Mouse (Mus musculus): ENCODE data around the gene Akna.

Akna gene

GRCm38 (mm10) chr4:63409908-63410582, 6.9 kb upstream of the Akna start:
- peak; percentile 49 to 77 for DNase-seq (ENCODE audit: low spot score in 2 of 2)

- peak; percentile 45 to 49 for DNase-seq (ENCODE audit: low spot score in 2 of 2)
Measured at GRCm38 (mm10) chr4:63409317-63409907, 6.3 kb upstream of the Akna start.

- peak; percentile 68 to 81 for DNase-seq (ENCODE audit: low spot score in 2 of 2)
Measured at GRCm38 (mm10) chr4:63408649-63409048, 5.5 kb upstream of the Akna start.

- DNase-seq (ENCODE audit: low spot score in 2 of 2) = peak in 1 of 2 experiments; percentile 33
Measured at GRCm38 (mm10) chr4:63408247-63408646, 5.1 kb upstream of the Akna start.

GRCm38 (mm10) chr4:63405683-63406082, 2.5 kb upstream of the Akna start:
- DNase-seq (ENCODE audit: low spot score in 2 of 2) = no peak

GRCm38 (mm10) chr4:63405051-63405450, 1.9 kb upstream of the Akna start:
- DNase-seq (ENCODE audit: low spot score in 2 of 2) = peak; percentile 51 to 77

GRCm38 (mm10) chr4:63404205-63404604, 1.1 kb upstream of the Akna start:
- peak; percentile 45 to 70 for DNase-seq (ENCODE audit: low spot score in 2 of 2)

GRCm38 (mm10) chr4:63402558-63402957, 596 bp downstream of the Akna start:
- DNase-seq (ENCODE audit: low spot score in 2 of 2) = peak in 1 of 2 experiments; percentile 47

GRCm38 (mm10) chr4:63402056-63402455, 1.1 kb downstream of the Akna start:
- no peak for DNase-seq (ENCODE audit: low spot score in 2 of 2)

GRCm38 (mm10) chr4:63401620-63402019, 1.5 kb downstream of the Akna start:
- no peak for DNase-seq (ENCODE audit: low spot score in 2 of 2)

- peak in 1 of 2 experiments; percentile 60 for DNase-seq (ENCODE audit: low spot score in 2 of 2)
Measured at GRCm38 (mm10) chr4:63400541-63401306, 2.4 kb downstream of the Akna start.

GRCm38 (mm10) chr4:63399691-63400270, 3.4 kb downstream of the Akna start:
- no peak for DNase-seq (ENCODE audit: low spot score in 2 of 2)

GRCm38 (mm10) chr4:63398854-63399609, 4.1 kb downstream of the Akna start:
- DNase-seq (ENCODE audit: low spot score in 2 of 2) = peak in 1 of 2 experiments; percentile 71

GRCm38 (mm10) chr4:63397981-63398537, 5.1 kb downstream of the Akna start:
- DNase-seq (ENCODE audit: low spot score in 2 of 2) = no peak

GRCm38 (mm10) chr4:63391322-63391721, 11.8 kb downstream of the Akna start:
- DNase-seq (ENCODE audit: low spot score in 2 of 2) = peak in 1 of 2 experiments; percentile 47

GRCm38 (mm10) chr4:63389887-63390528, 13.1 kb downstream of the Akna start:
- DNase-seq (ENCODE audit: low spot score in 2 of 2) = peak in 1 of 2 experiments; percentile 25

- DNase-seq (ENCODE audit: low spot score in 2 of 2) = peak; percentile 39 to 42
Measured at GRCm38 (mm10) chr4:63389121-63389886, 13.8 kb downstream of the Akna start.

GRCm38 (mm10) chr4:63388029-63388428, 15.1 kb downstream of the Akna start:
- DNase-seq (ENCODE audit: low spot score in 2 of 2) = no peak

GRCm38 (mm10) chr4:63385784-63386183, 17.4 kb downstream of the Akna start:
- peak; percentile 39 to 74 for DNase-seq (ENCODE audit: low spot score in 2 of 2)

GRCm38 (mm10) chr4:63385253-63385652, 17.9 kb downstream of the Akna start:
- no peak for DNase-seq (ENCODE audit: low spot score in 2 of 2)
